Mouse (Mus musculus): ENCODE results near the gene Azi2.
A peak's percentile ranks its signal among the peaks of the same experiment; 100 is the strongest.

Azi2 gene

GRCm38 (mm10) chr9:118040218-118041021 lies at the start of gene Azi2:
Azi2 (plus strand) TSS chr9:118040499.
- DNase-seq = peak; percentile 99

- DNase-seq = no peak
Measured at GRCm38 (mm10) chr9:117996631-117997030, 43.7 kb upstream of the Azi2 start.

GRCm38 (mm10) chr9:118001488-118001887 lies 38.8 kb upstream of the Azi2 start:
- DNase-seq = no peak

GRCm38 (mm10) chr9:118003218-118003886 lies 36.9 kb upstream of the Azi2 start:
- DNase-seq = no peak

DNA sequence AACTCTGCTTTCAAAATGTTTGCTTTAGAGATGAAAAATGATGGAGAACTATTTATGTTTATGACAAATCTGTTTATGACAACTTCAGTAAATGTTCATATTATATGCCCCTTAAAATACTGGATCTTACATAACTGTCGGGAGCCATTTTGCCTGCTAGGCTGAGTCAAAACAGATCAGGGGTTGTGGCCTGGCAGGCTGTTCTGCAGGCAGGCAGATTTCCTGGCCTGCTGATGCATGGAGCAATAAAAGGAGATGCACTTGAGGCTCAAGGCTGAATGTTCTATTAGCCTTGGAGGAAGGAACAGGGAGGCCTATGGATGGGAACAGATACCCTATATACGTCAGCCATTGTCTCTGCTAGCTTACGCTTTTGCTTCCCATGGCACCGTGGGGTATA lies 36.4 kb upstream of the Azi2 start:
- no peak for DNase-seq

DNA sequence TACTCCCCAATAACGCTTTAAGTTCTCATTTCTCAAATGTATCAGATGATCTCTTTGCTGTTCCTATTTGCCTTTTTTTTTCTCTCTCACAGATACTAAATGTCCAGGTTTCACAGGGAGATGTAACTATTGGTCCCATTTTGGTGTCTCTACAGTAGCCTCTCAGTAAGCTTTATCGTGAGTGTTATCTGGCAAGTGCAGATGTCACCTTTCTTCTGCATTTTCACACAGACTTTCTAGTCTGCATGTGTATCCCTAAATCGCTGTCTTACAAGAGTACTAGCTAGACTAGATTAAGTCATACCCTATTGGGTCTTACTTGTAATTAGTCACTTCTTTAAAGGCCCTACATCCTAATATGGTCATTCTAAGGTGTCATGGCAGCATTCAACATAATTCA lies 27.4 kb upstream of the Azi2 start:
- no peak for DNase-seq

- DNase-seq = no peak
Measured at GRCm38 (mm10) chr9:118024966-118025365, 15.3 kb upstream of the Azi2 start.

- no peak for DNase-seq
Measured at GRCm38 (mm10) chr9:118029490-118029889, 10.8 kb upstream of the Azi2 start.

DNA sequence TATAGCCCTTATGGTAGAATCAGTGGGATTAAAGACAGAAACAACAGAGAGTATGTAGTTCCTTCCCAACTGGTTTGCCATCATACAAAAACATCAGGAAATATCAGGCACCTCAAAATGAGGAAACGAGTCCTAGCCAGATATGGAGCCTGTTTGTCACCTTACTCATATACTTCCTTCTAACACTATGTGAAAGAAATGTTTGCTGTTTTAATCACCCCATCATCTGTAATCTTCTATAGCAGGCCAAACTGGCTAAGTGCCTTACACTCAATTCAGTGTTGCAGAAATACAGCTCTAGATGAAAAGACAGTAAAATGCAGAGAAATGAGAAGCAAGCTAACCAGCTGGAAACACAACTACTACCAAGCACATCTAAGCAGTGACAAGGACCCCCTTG lies 10.0 kb upstream of the Azi2 start:
- DNase-seq = no peak

DNA sequence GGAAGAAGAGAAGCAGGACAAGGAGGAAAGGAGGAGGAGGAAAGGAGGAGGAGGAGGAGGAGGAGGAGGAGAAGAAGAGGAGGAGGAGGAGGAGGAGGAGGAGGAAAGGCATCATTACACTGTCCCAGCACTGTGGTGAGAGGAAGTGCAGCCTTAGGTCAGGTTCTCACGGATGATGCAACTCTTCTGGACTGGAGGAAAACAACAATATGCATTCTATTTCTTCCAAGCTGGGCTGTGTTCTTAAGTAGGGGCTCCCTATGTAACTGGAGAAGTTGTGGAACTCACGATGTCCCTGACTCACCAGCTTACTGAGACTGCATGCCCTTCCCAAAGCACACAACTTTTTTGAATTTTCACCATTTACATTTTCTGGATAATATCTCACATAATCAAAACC lies 8.6 kb upstream of the Azi2 start:
- no peak for DNase-seq

DNA sequence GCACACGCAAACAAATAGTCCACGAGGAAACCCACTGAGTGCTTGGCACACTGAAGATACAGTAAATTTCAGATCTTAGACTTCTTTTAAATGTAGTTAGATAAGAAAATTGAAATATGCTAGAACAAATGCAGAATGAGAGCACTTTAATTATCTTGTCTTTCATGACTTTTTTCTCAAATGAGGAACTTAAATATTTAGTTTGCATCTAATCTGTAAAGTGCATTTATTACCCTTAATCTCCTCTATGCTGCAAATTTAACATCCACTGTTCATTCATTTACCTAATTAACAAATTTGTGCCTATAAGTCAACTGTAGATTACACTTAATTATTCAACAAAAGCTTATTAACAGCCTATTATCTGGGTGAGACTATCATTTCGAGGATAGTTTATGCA lies 5.3 kb upstream of the Azi2 start:
- no peak for DNase-seq

- peak in 1 of 2 experiments; percentile 41 for DNase-seq
Measured at GRCm38 (mm10) chr9:118041022-118041400, 712 bp downstream of the Azi2 start.

DNA sequence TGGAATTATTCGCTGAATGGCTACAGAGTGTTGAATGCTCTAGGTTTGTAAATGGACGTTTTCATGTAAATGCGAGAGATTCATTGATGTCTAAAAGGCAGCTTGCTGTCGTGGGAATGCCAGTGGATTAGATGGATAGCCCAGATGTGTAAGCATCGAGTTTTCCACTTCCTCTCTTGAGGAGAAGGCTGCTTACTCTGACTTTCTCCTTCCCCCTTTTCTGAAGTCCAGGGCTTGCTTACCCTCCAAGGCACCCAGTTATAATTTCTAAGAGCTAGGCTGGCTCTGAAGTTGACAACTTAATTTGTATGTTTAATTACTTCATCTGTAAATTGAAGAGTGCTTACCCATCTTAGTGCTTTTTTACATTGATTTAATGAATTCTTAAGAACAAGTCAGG lies 1.3 kb downstream of the Azi2 start:
- DNase-seq = no peak

DNA sequence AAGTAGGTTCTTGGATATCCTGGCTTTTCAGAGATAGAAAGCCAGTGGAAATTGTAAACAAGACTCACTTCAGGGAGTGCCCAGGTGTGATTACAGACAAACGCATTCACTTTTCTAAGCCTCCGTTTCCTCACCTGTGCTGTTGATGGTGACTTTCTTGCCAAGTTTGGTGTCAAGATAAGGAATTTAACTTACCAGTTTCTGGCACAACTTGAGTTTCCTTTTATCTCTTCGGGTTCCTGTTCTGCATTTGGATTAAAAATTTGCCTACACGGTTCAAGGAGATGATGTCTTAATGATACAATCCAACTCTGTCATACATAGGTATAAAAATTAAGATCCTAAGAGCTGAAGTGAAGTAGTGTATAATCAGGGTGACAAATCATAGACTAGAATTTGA lies 2.4 kb downstream of the Azi2 start:
- no peak for DNase-seq

DNA sequence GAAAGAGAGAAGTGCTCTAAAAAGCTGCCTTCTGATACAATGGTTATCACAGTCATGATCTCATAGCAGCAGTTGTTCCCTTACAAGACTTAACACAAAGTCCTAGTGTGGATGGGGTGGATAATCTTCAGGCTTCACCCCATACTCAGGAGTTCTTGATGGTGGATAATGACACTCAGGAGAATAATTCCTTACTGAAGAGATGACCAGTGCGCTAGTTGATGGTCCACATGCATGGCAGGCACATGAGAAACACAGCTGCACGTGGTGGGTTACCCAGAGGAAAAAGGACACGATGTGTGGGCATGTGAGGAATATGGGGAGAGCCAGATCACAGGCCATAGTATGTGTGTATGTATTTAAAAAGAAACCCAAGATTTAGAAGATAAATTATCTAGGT lies 3.3 kb downstream of the Azi2 start:
- no peak for DNase-seq

GRCm38 (mm10) chr9:118045011-118045533 lies 4.8 kb downstream of the Azi2 start:
- no peak for DNase-seq

DNA sequence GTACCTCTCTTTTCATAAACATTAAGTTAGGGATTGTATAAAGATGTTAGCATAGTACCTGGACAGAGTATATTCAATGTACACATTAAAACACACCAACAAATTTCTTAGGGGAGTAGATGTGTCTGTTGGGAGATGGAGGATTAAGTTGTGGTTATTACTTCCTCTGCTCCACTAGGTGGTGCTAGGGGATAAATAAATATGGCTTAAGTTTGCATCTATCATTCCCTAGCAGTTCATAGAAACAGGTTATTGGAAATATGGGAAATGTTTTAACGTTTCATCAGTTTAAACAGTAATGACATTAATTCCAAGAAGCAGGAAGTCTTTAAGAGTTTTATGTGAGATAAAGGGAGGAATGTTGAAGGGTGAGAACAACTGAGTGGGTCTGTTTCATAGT lies 13.0 kb downstream of the Azi2 start:
- DNase-seq = no peak

DNA sequence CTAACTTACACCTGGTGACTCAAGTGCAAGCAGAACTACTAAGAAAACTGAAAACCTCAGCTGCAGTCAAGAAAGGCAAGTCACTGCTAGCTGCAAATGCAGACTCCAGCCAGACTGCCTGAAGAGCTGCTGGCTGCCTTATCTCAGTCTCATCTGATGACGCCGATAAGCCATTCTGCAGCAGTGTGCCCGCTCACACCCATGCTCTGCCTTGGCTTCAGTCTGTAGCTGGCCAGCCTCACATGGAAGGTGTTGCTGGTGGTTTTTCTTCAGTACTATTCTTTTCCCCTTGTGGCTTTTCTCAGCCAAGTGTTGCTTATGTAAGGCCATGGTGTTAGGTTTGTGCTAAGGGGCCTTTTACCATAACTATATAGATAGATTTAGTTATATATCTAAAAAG lies 18.8 kb downstream of the Azi2 start:
- no peak for DNase-seq

DNA sequence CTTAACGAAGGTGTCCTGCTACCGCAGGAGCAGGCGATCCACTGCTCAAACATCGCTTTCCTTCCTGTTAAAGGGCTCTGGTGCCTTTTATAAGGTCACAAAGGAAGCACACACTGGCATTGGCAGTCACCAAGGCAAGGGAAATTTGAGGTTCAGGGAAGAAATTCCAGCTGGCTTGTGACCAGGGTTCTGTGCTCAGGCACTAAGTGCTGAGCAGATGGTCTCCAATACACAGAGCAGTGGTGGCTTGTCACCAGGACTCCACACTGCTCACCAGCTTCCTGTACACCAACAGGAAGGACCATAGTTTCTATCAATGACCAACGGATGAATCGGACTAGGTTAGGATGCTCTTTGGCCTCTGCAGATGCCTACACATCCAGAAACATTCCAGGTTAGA lies 30.1 kb downstream of the Azi2 start:
- DNase-seq = no peak

GRCm38 (mm10) chr9:118071337-118071736 lies 31.0 kb downstream of the Azi2 start:
- no peak for DNase-seq

DNA sequence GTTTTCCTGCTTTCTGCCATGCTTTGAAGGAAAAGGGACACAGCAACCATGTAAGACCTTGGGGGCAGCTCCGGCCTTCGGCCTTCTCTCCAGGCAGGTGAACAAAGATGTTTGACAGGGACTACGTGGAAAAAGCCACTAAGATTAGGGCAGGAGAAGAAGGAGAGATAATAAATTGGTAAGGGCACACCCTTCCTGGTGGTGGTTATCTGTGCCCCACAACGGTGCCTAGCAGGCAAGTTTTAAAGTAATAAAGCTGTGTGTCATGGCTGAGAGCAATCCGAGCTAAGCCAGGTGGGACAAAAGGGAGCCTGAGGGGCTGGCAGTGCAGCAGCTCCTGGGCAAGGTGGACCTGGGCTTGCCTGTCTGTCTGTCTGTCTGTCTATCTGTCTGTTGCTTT lies 31.8 kb downstream of the Azi2 start:
- no peak for DNase-seq

- no peak for DNase-seq
Measured at GRCm38 (mm10) chr9:118073358-118073757, 33.1 kb downstream of the Azi2 start.

- DNase-seq = peak in 1 of 2 experiments; percentile 9
Measured at GRCm38 (mm10) chr9:118082575-118083431, 42.5 kb downstream of the Azi2 start.
